Mouse (Mus musculus) liver, embryonic 18 days (tissue): ENCODE results near the gene Med27. TPM values are rescaled to one million over a fixed set of nuclear protein-coding genes. Genes with fewer than 3 reads are reported as not detected.

Experiments
- polyA plus RNA-seq: library from polyadenylated mRNA; depleted of rRNA; stranded (reverse); fragments of >200 nt; gene quantifications from 2 replicates; pipeline ENCODE4 v1.2.3, GENCODE M21; 2012; rRNA removed

Gene Med27
- polyA plus RNA-seq = 12.1 and 13.6 TPM in 2 replicates

DNA sequence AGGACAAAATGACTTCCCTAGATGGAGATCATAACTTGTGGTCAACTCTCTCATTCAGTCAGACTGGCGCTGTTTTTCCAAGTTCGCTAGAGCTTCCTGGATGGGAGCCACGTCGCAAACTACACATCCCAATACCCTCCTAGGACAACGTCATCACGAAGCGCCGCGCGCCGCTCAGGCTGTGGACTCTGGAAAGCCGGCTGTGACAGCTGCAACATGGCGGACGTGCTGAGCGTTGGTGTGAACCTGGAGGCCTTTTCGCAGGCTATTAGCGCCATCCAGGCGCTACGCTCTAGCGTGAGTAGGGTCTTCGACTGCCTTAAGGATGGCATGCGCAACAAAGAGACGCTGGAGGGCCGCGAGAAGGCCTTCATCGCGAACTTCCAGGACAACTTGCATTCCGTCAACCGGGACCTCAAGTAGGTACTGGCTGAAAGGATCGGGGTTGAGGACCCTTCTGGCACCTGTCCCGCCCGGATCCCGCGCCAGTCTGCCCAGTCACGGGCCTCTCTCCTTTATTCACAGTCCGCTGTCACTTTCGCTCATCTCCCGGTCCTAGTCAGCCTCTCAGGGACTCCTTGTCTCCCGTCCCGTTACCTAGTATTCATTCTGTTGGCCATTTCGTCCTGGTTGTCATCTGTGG, at the start of gene Med27:
TSS of gene Med27 (plus strand) at position 191 of the 643 bp plus-strand sequence.

Other genes starting within 250 kb of the Med27 start
- 2.4 and 2.6 TPM in 2 replicates for gene Setx, start 222.6 kb upstream of the Med27 start, polyA plus RNA-seq
- gene Ntng2, start 93.8 kb upstream of the Med27 start, polyA plus RNA-seq = 1.2 and 2.1 TPM in 2 replicates